ENCODE assay signal across 27 mouse cellular contexts in the genomic region with DNA sequence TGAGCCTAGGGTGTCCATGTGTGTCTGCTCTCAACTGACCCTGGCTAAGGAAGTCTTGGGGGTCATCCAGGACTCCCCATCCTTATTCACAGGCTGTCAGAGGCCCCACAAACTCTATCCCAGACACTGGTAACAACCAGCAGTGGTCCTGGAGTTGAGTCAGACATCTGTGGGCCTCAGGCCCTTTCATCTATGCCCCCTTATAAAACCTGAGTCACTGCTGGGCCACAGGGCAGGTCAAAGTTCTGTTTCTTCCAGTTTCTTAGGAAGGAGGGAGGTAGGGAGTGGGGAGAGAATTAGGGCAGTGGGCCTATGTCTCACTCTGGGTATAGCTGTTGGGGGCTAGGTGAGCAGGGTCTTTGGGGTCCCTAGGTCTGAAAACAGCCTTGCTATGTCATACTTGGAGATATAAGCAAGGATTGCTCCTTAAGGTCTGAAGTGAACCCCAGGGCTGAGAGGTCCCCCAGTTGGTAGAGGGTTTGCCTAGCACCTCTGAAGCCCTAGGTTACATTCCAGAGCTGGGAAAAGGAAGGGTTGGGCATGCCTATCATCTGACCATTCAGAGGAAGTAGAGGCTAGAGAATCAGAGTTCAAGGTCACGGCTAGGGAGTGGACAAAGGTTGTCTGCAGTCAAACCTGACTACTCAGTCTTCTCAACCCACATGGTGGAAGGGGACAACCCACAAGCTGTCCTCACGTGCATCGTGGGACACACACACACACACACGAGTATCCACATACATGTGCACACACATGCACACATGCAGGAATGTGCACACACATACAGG. TPM values are rescaled to one million over a fixed set of nuclear protein-coding genes. Genes with fewer than 3 reads are reported as not detected.
DNase-seq lines count a peak whose midpoint lies in the region; TF ChIP-seq lines count a peak whose summit lies in the region.
"Had no signal": no experiment of that assay in that cellular context is flagged by ENCODE, and none has a peak within 500 bp of the region (broad histone marks: within the 10 kb centered on the region; RNA-seq: fewer than 3 reads in every experiment).

No protein-coding gene starts in this region.

- H3K36me3 ChIP-seq in E14TG2a.4 (ENCODE audit: insufficient read depth, low read length) = no peaks in the 10 kb centered on the region
- peaks cover 20% of the 10 kb centered on the region for H3K36me3 ChIP-seq in small intestine, adult 2 months (ENCODE audit: control insufficient read depth, insufficient read depth, low read length)
- H3K36me3 ChIP-seq: embryonic facial prominence, embryonic 15.5 days; forebrain, embryonic 10.5 days; heart, embryonic 13.5 days; hindbrain, embryonic 15.5 days had no signal

- no peaks in the 10 kb centered on the region for H3K9me3 ChIP-seq in E14TG2a.4 (ENCODE audit: low read length)
- H3K9me3 ChIP-seq: embryonic facial prominence, embryonic 15.5 days; heart, embryonic 13.5 days; hindbrain, embryonic 15.5 days had no signal

- H3K4me1 ChIP-seq in E14TG2a.4 (replicated peaks; ENCODE audit: low read depth, low read length) = peaks cover 78% of the 10 kb centered on the region
- H3K4me1 ChIP-seq in small intestine, adult 2 months (ENCODE audit: control insufficient read depth, insufficient read depth, insufficient read length, low read length) = peaks cover 35% of the 10 kb centered on the region
- H3K4me1 ChIP-seq: hindbrain, embryonic 15.5 days had no signal

- peak overlapping the region; percentile 14; the same call in 1 of the 2 replicates for H3K4me3 ChIP-seq in E14TG2a.4 (replicated peaks; ENCODE audit: low read length)
- H3K4me3 ChIP-seq in small intestine, adult 2 months (ENCODE audit: low read depth, low read length) = peak overlapping the region; percentile 53
- H3K4me3 ChIP-seq: embryonic facial prominence, embryonic 15.5 days; erythroblast, embryonic 14.5 days; forebrain, embryonic 10.5 days; heart, embryonic 13.5 days; hindbrain, embryonic 15.5 days had no signal

- H3K27me3 ChIP-seq in E14TG2a.4 (ENCODE audit: insufficient read depth, low read length) = peaks cover 48% of the 10 kb centered on the region
- no peaks in the 10 kb centered on the region for H3K27me3 ChIP-seq in small intestine, adult 2 months (ENCODE audit: control insufficient read depth, insufficient read depth, low read length)
- H3K27me3 ChIP-seq: Patski had no signal

- WGBS in small intestine, adult 2 months = 76% methylated on average over 4 of the region's 4 CpGs

- peak overlapping the region; percentile 83 for H3K27ac ChIP-seq in small intestine, adult 2 months (ENCODE audit: insufficient read depth, low read depth, low read length)
- H3K27ac ChIP-seq: embryonic facial prominence, embryonic 15.5 days; forebrain, embryonic 10.5 days; heart, embryonic 13.5 days; hindbrain, embryonic 15.5 days had no signal

- peak; percentile 76 for DNase-seq in ZHBTc4 (ENCODE audit: low read depth, low spot score)
- no peak for DNase-seq in urinary bladder, adult 18-20 months (ENCODE audit: low spot score in 2 of 2)
- DNase-seq in kidney, adult 11 months = no peak
- DNase-seq in spleen, adult 12 weeks (ENCODE audit: low spot score) = no peak
- DNase-seq in spleen, postnatal 36 days (ENCODE audit: low spot score in 2 of 2) = no peak
- DNase-seq: adrenal gland, postnatal 10 days; cerebellum, adult 11 months; cerebellum, adult 8-10 months; cerebellum, postnatal 14 days; embryo, embryonic 11 days; gastrocnemius, postnatal 36 days; heart, adult 11 months; heart, postnatal 36 days had no signal

- TF ChIP-seq CTCF in E14TG2a.4 (conservative IDR thresholded peaks at IDR 0.05; ENCODE audit: low read length) = no peak
- TF ChIP-seq CTCF in small intestine, adult 2 months (IDR thresholded peaks at IDR 0.05; ENCODE audit: extremely low read depth, insufficient read length, insufficient replicate concordance, low read depth, low read length) = no peak

- no peak for TF ChIP-seq POLR2A in small intestine, adult 2 months (IDR thresholded peaks at IDR 0.05; ENCODE audit: low read depth, low read length)

RNA-seq across cellular contexts. Expression of a gene that starts 8.4 kb away (rescaled TPM):
- polyA plus RNA-seq in small intestine, adult 2 months (2012; rRNA removed) = 57.7 and 92.5 TPM in 2 replicates
- polyA plus RNA-seq: C2C12; erythroblast, embryonic 14.5 days; heart, embryonic 13.5 days; heart, postnatal 0 days had no signal

RNA-seq across cellular contexts. Expression of a gene that starts 15.3 kb away (rescaled TPM):
- 0.24 and 1.3 TPM in 2 replicates for polyA plus RNA-seq in small intestine, adult 2 months (2012; rRNA removed)
- polyA plus RNA-seq: brain, embryonic 14.5 days; C2C12; embryonic facial prominence, embryonic 11.5 days; embryonic facial prominence, embryonic 15.5 days; erythroblast, embryonic 14.5 days; forebrain, embryonic 10.5 days; forebrain, embryonic 14.5 days; heart, embryonic 13.5 days; heart, postnatal 0 days; hindbrain, embryonic 11.5 days; hindbrain, embryonic 15.5 days; Patski had no signal

RNA-seq across cellular contexts. Expression of a gene that starts 25.9 kb away (rescaled TPM):
- polyA plus RNA-seq in small intestine, adult 2 months (2012; rRNA removed) = 21.7 and 35.1 TPM in 2 replicates
- polyA plus RNA-seq: C2C12, Patski had no signal

RNA-seq across cellular contexts. Expression of a gene that starts 33.4 kb away (rescaled TPM):
- polyA plus RNA-seq in small intestine, adult 2 months (2012; rRNA removed) = 2.8 and 4.5 TPM in 2 replicates

RNA-seq across cellular contexts. Expression of a gene that starts 50.3 kb away (rescaled TPM):
- not detected in 2 replicates for polyA plus RNA-seq in small intestine, adult 2 months (2012; rRNA removed)
- polyA plus RNA-seq: C2C12; embryonic facial prominence, embryonic 15.5 days; erythroblast, embryonic 14.5 days; forebrain, embryonic 14.5 days; Patski had no signal
